Mouse (Mus musculus) skeletal muscle tissue, adult 2 months (tissue): ENCODE data around the gene Vmn1r55.
A peak's percentile ranks its signal among the peaks of the same experiment; 100 is the strongest.
"Not testable (repeated sequence)": the region's sequence is repeated elsewhere in the genome, so short reads cannot be mapped to it uniquely, and the experiment has no call there.

Source experiments
- DNase-seq: peaks from one replicate; pipeline ENCODE4 v3.0.0-alpha.2; 2012; ENCODE audit warnings: low read depth, low spot score

The Vmn1r55 gene

DNA sequence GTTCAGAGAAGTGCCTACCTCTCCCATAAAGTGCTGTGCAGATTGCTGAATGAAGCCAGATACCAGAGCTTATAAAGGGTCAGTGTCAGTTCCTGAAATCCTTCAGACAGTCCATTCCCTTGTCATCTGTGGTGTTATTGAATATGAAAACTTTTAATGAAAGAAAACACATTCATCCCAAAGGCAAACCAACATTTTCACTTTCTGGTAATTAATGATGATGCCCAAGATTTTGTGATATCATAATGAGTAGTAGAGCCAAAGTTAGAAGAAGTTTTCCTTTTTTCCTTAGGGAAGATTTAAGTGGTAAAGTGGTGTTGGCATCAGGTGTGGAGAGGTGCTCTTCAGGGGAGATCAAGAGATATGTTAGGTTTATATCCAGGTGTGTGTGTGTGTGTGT is at the start of gene Vmn1r55:
Gene Vmn1r55 (minus strand): TSS at position 101 of the 400 bp plus-strand sequence.
- DNase-seq, result not testable (repeated sequence)

DNA sequence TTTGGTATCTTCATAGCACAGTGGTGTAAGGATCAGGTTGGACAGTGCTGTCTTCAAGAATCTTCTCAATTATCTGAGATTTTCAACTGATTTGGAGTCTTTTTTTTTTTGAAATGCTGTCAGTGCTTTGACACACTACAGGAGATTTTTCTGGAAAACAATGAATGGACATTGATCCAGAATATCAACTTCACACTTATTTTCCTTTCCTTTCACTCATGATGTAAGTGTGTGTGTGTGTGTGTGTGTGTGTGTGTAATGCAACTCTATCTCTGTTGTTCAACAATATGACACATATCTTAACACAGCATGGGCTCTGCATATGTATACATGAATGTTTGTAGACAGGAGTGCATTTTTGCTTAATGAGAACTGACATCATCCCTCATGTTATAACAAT is 47.2 kb upstream of the Vmn1r55 start, which contains the start of gene Vmn1r56:
Gene Vmn1r56 (minus strand): TSS at position 101 of the 400 bp plus-strand sequence.
- DNase-seq, result not testable (repeated sequence)

DNA sequence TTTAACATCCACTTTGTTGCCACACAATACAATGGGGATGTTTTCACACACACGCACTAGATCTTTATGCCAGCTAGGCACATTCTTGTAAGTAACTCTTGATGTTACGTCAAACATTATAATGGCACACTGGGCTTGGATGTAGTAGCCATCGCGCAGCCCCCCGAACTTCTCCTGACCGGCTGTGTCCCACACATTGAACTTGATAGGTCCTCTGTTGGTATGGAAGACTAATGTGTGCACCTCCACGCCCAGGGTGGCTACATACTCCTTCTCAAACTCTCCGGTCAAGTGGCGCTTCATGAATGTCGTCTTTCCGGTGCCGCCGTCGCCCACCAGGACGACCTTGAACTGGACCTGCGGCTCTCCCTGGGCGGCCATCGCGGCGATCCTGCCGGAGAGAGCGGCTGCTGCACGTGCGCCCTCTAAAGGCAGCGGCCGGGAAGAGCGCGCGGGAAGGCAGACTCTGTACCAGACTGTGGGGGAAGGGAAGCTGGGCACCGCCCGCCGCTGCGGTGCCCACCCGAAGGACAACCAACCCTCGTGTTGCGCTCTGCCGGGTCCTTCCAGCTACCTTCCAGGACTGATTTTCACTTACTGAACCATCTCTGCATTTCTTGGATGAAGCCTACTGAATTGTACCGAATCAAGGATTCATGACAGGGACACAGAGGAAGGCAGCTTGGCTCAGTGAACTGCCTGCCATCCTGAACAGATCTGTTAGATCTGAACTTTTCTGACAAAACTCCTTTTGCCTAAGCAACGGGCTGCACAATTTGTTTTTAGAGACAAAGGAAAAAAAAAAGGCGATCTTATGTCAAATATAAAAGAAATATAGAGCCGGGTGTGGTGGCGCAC is 23.7 kb downstream of the Vmn1r55 start, which contains the start of gene Rasl2-9:
Gene Rasl2-9 (minus strand): TSS at position 402 of the 858 bp plus-strand sequence.
- DNase-seq, result peak; percentile 35

DNA sequence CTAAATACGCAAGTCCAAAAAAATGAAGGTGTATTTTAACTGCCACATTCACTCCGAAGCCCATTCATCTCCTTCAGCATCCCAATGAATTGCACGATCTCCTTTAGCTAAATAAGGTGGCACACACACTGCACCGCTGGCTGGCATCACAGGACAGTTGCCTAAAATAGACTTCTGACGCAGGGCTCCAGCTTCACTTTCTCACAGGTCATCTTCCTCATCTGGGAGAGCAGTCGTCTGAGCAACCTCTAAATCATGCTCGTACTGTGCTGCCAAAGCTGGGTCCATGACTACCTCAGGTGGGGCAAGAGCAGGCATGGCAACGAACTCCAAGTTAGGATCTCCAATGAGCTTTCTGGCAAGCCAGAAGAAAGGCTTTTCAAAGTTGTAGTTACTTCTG is 24.4 kb downstream of the Vmn1r55 start:
- peak; percentile 22 for DNase-seq

DNA sequence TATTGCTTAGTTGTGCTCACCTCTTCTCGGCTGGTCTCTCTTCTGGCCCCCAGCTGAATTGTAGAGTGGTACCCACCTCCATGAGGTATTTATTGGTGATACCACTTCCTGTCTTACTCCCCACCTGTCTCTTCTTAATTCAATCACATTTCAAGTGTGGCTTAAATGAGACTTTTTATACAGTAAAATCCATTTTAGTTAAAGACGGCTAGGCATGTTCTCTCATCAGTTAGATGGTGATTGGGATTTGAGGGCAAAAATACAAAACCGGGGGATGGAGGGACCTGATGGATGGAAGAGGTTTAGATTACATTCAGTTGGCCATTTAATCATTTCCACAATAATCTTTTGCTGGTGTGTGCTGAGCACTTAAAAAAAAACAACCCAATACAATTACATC is 32.6 kb downstream of the Vmn1r55 start, which contains the start of gene Rfpl4:
Gene Rfpl4 (minus strand): TSS at position 101 of the 400 bp plus-strand sequence.
- no peak for DNase-seq

DNA sequence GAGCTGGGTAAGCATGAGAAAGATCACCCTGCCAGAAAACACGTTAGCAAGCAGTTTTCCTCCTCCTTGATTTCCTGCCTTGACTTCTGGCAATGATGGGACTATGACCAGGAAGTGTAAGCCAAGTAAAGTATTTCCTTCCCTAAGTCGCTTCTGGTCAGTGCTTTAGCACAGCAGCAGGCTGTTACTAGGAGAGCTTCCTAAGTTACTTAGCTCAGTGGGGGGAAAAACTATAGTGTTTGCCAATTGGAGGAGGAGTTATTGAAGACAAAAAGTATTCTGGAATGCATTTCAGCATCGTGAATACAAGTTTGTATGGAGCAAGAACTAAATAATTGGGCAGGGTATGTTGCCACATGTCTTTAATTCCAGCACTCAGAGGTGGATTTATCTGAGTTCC is 36.8 kb downstream of the Vmn1r55 start:
- no peak for DNase-seq

DNA sequence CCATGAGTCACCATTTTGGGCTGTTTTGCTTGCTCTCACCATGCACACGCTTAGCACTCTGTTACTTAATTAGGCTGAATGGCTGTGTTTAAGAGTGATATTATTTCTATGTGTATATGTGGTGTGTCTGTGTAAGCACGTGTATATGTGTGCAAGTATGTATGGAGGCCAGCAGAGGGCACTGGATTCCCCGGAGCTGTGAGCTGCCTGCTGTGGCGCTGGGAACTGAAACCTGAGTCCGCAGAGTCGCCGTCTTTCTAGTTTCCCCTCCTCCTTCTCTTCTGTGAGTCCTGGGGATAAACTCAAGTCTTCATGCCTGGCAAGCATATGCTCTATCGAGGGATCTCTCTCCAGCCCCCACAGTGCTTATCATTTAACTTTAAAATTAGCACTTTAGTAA is 40.2 kb downstream of the Vmn1r55 start:
- DNase-seq, result no peak

DNA sequence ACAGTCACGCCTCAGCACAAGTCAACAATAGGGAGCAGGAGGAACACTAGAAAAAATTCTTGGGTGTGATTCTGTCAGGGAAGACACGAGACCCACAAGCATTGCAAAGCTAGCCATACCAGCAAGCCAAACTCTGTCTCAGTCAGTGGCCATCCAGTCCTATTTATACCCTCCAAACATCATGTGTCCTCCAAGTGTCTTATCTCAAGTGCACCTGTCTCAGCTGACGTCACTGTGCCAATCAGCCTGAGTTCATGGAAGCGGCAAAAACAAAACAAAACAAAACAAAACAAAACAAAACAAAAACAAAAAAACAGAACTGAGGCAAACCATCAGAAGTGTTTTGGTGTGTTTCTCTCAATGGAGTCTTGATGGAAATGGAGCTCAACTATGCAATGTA is 41.2 kb downstream of the Vmn1r55 start:
- DNase-seq, result no peak

DNA sequence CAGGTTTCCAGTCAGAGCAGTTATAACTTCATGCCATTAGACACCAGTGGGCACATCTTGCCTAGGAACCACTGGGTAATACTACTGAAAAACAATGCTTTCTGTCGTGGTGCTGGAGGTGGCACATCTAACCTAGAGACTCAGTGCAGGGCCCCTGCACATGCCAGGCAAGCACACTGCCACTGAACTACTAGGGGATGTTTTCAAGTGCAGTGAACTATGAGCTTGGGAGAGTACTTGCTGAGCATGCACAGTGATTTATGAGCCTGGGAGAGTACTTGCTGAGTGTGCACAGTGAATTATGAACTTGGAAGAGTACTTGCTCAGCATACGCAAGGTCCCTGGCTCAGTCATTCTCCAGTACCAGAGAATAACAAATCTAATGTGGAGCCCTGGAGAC is 46.9 kb downstream of the Vmn1r55 start:
- no peak for DNase-seq

DNA sequence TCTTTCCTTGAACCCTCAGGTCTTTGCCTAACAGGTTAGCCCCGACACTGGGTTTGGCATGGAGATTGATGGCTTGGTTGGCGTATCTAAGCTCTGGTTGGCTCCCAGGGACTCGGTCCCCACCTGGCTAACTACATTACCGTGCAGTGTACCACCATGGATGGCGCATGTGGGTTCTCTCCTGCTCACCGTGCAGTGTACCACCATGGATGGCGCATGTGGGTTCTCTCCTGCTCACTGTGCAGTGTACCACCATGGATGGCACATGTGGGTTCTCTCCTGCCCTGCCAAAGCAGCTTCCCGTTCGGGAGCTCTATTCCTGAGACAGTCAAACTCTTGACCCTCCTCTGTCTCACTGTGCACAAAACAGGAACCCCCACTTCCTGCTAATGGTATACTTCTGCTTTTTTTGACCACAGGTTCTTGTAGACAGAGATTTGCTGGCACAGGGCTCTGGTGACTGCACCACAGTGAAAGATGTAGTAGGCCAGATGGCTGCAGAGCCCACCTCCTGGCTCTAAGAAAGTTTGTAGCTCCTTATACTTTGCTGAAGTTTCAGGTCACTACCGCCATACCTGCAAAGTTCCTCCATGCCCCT is 48.3 kb downstream of the Vmn1r55 start:
- DNase-seq, result peak; percentile 51

DNA sequence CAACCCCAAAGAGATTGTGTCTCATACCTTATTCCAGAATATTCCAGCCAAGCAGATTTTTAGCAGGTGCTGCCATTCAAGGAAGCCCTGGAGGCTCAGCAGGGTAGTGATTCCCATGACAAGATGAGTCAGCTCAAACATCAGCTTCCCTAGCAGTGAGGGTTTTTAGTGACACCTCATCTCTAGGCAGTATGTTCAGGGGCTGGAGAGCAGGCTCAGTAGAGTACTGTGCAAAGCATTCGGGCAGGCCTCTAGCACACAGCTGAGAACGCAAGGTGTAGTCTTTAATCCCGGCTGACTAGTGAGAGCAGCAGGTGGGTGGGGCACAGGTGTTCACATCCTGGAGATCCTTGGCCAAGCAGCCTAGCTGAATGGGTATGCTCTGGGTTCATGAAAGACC is 49.7 kb downstream of the Vmn1r55 start:
- DNase-seq, result no peak

DNA sequence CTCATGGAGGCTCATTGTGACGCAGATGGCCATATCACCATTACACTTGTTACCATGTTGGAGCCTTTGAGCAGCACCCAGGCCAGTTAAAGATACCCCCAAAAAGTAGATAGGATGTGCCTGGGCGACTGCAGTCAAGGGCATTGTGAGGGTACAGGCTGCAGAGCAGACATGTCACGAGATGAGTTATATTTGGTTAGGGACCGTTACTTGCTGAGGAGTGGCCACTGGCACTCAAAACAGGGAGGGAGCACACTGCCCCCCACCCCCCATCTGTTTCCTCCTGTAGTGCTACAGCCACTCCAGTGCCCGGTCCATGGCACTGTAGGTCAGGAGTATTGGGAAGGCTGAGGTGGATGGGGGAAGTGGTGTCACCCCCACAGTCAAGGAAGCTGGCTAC is 50.7 kb downstream of the Vmn1r55 start:
- DNase-seq, result no peak

DNA sequence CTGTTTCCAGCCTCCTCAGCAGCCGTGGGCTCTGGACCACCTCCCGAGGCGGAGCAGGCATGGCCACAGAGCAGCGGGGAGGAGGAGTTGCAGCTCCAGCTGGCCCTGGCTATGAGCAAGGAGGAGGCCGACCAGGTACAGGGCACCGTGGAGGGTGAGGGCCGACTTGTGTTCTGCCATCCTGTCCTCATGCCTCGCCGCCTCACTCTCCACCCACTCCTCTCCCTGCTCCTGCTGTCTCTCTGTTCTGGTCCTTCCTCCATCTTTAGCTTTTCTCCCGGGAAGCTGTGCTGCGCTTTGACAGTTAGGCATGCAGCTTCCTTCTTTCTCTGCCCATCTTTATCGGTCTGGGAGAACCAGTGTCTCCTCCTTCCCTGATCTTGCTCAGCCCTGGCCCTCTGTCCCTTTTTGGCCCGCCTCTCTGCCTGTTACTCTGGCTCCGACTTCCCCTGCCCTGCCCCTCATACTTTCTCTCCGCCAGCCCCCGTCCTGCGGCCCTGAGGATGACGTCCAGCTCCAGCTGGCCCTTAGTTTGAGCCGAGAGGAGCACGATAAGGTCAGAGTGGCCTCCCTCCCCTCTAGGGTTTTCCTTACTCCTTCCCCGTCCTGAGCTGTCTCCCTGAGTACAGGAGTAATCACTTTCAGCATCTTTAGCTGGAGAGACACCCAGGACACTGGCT is 56.5 kb downstream of the Vmn1r55 start:
- DNase-seq, result no peak

DNA sequence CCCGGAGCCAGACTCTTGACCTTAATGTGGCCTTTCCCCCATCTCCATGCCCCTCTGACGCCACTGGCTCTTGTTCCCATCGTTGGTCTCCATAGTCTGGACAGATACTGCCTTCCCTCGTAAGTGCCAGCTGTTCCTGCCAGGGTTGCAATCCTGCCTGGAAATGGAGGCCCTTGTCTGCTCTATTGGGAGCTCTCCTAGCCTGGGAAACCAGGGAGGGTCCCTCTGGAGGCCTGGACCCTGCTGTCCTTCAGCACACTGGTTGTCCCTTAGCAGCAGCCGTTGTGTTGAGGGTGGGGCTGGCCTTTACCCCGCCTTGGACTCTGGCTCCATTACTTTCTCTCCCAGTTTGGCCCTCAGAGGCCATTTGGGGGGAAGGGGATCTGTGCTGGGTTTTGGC is 57.1 kb downstream of the Vmn1r55 start:
- DNase-seq, result no peak

DNA sequence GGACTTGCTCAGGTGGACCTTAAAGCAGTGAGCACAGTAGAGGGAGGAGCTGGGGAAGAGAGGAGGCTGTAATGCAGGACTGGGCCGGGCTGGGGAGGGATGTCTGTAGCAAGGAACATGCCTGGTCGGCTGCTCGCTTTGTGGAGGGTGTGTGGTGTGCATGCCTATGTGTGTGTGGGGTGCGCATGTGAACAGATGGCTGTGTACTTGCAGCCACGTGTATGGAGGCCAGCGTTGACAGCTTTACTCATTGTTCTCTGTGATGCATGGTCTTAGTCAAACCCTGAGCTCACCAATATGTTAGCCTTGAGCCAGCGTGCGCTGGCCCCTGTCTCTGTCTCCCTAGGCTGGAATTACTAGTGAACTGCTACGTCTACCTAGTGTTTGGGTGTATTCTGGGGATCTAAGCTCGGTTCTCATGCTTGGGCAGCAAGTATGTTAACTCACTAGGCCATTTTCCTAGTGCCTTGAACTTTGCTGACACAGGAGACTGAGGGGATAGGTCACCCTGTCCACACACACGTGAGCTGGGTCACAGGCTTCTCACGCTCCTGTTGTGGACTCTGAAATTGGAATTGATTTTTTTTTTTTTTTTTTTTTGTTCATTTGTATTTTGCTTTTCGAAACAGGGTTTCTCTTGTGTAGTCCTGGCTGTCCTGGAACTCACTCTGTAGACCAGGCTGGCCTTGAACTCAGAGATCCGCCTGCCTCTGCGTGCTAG is 58.3 kb downstream of the Vmn1r55 start:
- DNase-seq, result no peak

DNA sequence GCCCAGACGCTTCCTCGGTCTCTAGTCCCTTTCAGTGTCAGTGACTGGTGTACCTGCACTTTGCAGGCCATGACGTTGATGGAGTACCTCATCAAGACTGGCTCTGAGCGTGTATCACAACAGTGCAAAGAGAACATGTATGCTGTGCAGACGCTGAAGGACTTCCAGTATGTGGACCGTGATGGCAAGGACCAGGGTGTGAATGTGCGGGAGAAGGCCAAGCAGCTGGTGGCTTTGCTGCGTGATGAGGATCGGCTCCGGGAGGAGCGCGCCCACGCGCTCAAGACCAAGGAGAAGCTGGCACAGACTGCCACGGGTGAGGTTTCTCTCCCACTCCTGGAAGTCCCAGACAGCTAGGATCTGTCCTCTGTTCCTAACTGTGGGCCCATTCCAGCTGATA is 59.6 kb downstream of the Vmn1r55 start:
- no peak for DNase-seq

DNA sequence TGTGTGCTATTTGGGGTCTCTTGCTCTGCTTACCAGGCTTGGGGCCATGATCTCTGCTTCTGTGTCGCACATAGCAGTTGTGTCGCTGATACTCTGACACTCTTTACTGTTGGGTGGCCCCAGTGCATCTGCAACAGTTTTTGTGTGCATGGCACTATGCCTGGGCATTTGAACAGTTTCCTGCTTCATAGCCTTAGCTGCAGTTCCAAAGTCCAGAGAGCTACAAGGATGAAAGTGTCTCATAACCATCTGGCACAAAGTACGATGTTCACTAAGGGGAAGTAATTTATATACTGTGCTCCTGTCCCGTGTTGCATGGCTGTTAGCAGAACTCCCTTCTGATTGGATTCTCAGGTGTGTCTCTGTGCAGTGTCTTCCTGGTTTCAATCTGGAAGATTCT is 61.6 kb downstream of the Vmn1r55 start:
- DNase-seq, result no peak

DNA sequence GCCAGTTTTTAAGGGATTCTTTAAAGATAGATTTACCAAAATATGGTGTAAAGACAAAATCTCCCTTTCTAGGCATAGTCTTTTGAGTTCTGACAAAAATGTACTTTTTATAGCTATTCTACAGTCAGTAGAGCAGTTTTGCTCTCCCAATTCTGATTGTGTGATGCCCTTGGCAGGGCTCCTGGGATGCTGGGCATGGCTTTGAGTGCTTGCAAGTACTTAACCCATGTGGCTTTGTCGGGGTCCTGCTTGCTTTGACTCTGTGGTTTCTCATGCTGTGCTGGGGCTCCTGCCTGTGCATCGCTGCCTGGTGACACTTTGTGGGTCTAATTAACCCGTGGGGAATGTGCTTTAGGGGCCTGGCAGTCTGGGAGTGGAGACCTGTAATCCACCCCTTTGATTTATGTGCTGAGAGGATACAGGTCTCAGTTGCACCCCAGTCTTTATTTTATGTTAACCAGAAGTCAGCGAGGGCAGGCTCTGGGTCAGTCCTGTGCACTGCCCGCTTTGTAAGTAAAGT is 62.5 kb downstream of the Vmn1r55 start:
- DNase-seq, result no peak

DNA sequence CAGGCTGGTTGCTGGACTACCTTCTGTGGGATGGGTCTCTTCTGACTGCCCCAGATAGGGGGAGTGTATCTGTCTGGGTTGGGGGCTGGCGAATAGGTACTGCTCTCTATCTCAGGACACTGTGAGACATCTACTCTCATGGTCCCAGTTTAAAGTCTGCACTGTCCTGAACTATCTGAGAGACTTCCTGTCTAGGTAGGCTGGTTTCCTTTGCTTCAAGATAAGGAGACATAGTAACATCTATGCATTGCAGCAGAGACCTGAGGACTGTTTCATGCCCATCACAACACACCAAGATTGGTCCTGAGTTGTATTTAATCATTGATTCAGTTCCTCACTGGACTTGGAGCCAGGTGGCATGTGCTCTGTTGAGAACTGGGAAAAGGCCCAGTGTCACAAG is 64.0 kb downstream of the Vmn1r55 start:
- DNase-seq, result no peak

DNA sequence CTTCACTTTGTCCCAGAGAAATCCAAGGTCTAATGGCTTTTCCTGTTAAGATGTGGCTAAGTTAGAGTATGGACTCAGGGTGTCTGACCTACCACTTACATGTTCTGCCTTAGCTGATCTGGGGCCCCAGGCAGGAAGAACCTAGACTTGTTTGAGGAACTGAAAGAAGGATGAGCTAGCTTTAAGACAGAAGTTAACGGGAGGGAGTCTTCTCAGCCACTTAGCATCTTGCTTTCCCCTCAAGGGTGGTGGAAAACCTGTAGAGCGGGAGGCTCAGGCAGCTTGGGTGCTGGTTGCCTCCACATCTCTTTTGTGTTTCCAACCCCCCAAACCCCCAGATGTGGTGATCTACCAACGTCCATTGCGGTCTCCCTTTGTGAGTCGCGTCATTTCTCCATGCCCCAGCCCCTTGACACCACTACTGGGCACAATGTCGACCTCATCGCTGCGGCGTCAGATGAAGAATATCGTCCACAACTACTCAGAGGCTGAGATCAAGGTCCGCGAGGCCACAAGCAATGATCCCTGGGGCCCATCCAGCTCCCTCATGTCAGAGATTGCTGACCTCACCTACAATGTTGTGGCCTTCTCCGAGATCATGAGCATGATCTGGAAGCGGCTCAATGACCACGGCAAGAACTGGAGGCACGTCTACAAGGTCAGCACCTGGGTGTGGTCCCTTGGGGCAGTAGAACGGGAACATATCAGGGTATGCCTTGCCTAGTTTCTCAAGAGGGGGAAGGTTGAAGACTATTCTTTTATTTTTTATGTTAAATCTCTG is 66.0 kb downstream of the Vmn1r55 start:
- no peak for DNase-seq

DNA sequence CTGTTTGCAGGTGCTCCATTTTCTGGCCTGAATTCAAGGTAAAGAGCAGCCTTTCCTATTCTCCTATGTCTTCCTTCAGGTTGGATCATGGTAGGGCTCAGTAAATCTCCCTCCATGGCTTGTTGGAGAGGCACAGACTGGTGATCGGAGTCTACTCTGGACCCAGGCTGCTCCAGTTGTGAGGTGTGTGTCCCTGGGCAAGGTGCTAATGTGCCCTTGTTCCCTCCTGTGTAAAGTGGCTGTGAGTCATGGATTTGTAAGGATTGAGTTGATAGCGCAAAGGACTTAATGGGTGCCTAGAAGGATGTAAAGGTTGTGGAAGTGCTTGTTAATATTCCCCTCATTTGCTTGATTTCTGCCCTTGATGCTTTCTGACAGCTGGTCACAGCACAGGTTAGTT is 67.5 kb downstream of the Vmn1r55 start:
- no peak for DNase-seq
